Mouse (Mus musculus): ENCODE results near the gene Rasgrp2. TPM values are rescaled to one million over a fixed set of nuclear protein-coding genes. Genes with fewer than 3 reads are reported as not detected.

Gene Rasgrp2
- polyA plus RNA-seq, 1 experiment = 0.71 TPM

GRCm38 (mm10) chr19:6397582-6398249, 1.4 kb upstream of the Rasgrp2 start:
- no peak overlapping the region for H3K4me3 ChIP-seq (ENCODE audit: insufficient read depth, poor library complexity, severe bottlenecking)

GRCm38 (mm10) chr19:6398447-6399284, 474 bp upstream of the Rasgrp2 start:
- peaks cover 33% of the 10 kb centered on the region for H3K27me3 ChIP-seq (ENCODE audit: control insufficient read depth, insufficient read depth, insufficient read length)
- no peaks in the 10 kb centered on the region for H3K36me3 ChIP-seq (ENCODE audit: control insufficient read depth, insufficient read depth)
- H3K79me3 ChIP-seq (ENCODE audit: low read depth) = no peaks in the 10 kb centered on the region
- no peak overlapping the region for H3ac ChIP-seq (ENCODE audit: control insufficient read depth, insufficient read length, low read depth)
- TF ChIP-seq CEBPB (IDR thresholded peaks at IDR 0.05; ENCODE audit: low read depth) (no peak), MAX (IDR thresholded peaks at IDR 0.05) (no peak), MYOD1 (IDR thresholded peaks at IDR 0.05; ENCODE audit: control insufficient read depth, insufficient read length, low read depth) (no peak), MYOG (IDR thresholded peaks at IDR 0.05; ENCODE audit: control insufficient read depth, extremely low read depth, insufficient read length) (no peak), USF1 (IDR thresholded peaks at IDR 0.05; ENCODE audit: low read depth) (no peak), FOSL1 (IDR thresholded peaks at IDR 0.05; ENCODE audit: insufficient read depth, low read length, poor library complexity, severe bottlenecking) (no peak), CTCF (IDR thresholded peaks at IDR 0.05; ENCODE audit: control insufficient read depth, insufficient read depth, insufficient read length) (no peak)
- H3K79me2 ChIP-seq (ENCODE audit: control insufficient read depth, insufficient read depth) = no peaks in the 10 kb centered on the region
- no peak overlapping the region for H3K4me3 ChIP-seq (ENCODE audit: insufficient read depth, poor library complexity, severe bottlenecking)

More at GRCm38 (mm10) chr19:6397582-6398249, 1.4 kb upstream of the Rasgrp2 start:
- Histone ChIP-seq H3K79me3 (ENCODE audit: low read depth) (no peaks in the 10 kb centered on the region), H3K36me3 (ENCODE audit: control insufficient read depth, insufficient read depth) (no peaks in the 10 kb centered on the region), H3K27me3 (ENCODE audit: control insufficient read depth, insufficient read depth, insufficient read length) (peaks cover 31% of the 10 kb centered on the region), H3ac (ENCODE audit: control insufficient read depth, insufficient read length, low read depth) (no peak overlapping the region), H3K79me2 (ENCODE audit: control insufficient read depth, insufficient read depth) (no peaks in the 10 kb centered on the region)
- TF ChIP-seq MAX (IDR thresholded peaks at IDR 0.05) = no peak
- TF ChIP-seq CEBPB (IDR thresholded peaks at IDR 0.05; ENCODE audit: low read depth) = no peak
- TF ChIP-seq USF1 (IDR thresholded peaks at IDR 0.05; ENCODE audit: low read depth) = no peak
- no peak for TF ChIP-seq FOSL1 (IDR thresholded peaks at IDR 0.05; ENCODE audit: insufficient read depth, low read length, poor library complexity, severe bottlenecking)
- no peak for TF ChIP-seq MYOG (IDR thresholded peaks at IDR 0.05; ENCODE audit: control insufficient read depth, extremely low read depth, insufficient read length)
- no peak for TF ChIP-seq MYOD1 (IDR thresholded peaks at IDR 0.05; ENCODE audit: control insufficient read depth, insufficient read length, low read depth)
- TF ChIP-seq CTCF (IDR thresholded peaks at IDR 0.05; ENCODE audit: control insufficient read depth, insufficient read depth, insufficient read length) = no peak

- Histone ChIP-seq H3ac (ENCODE audit: control insufficient read depth, insufficient read length, low read depth) (peak overlapping the region; percentile 6), H3K4me3 (ENCODE audit: insufficient read depth, poor library complexity, severe bottlenecking) (no peak overlapping the region), H3K79me2 (ENCODE audit: control insufficient read depth, insufficient read depth) (no peaks in the 10 kb centered on the region), H3K36me3 (ENCODE audit: control insufficient read depth, insufficient read depth) (no peaks in the 10 kb centered on the region), H3K27me3 (ENCODE audit: control insufficient read depth, insufficient read depth, insufficient read length) (peaks cover 39% of the 10 kb centered on the region), H3K79me3 (ENCODE audit: low read depth) (no peaks in the 10 kb centered on the region)
- TF ChIP-seq MAX (IDR thresholded peaks at IDR 0.05) (no peak), USF1 (IDR thresholded peaks at IDR 0.05; ENCODE audit: low read depth) (no peak), MYOD1 (IDR thresholded peaks at IDR 0.05; ENCODE audit: control insufficient read depth, insufficient read length, low read depth) (no peak), CEBPB (IDR thresholded peaks at IDR 0.05; ENCODE audit: low read depth) (no peak), FOSL1 (IDR thresholded peaks at IDR 0.05; ENCODE audit: insufficient read depth, low read length, poor library complexity, severe bottlenecking) (no peak), MYOG (IDR thresholded peaks at IDR 0.05; ENCODE audit: control insufficient read depth, extremely low read depth, insufficient read length) (no peak), CTCF (IDR thresholded peaks at IDR 0.05; ENCODE audit: control insufficient read depth, insufficient read depth, insufficient read length) (no peak)
Observed at GRCm38 (mm10) chr19:6400096-6401086, 1.3 kb downstream of the Rasgrp2 start.

- TF ChIP-seq CTCF (IDR thresholded peaks at IDR 0.05; ENCODE audit: control insufficient read depth, insufficient read depth, insufficient read length) = peak; percentile 96
- TF ChIP-seq CEBPB (IDR thresholded peaks at IDR 0.05; ENCODE audit: low read depth) = no peak
- no peak overlapping the region for H3K4me3 ChIP-seq (ENCODE audit: insufficient read depth, poor library complexity, severe bottlenecking)
- no peaks in the 10 kb centered on the region for H3K79me2 ChIP-seq (ENCODE audit: control insufficient read depth, insufficient read depth)
- H3K36me3 ChIP-seq (ENCODE audit: control insufficient read depth, insufficient read depth) = no peaks in the 10 kb centered on the region
- H3ac ChIP-seq (ENCODE audit: control insufficient read depth, insufficient read length, low read depth) = no peak overlapping the region
- H3K79me3 ChIP-seq (ENCODE audit: low read depth) = no peaks in the 10 kb centered on the region
- H3K27me3 ChIP-seq (ENCODE audit: control insufficient read depth, insufficient read depth, insufficient read length) = peaks cover 40% of the 10 kb centered on the region
Observed at GRCm38 (mm10) chr19:6401131-6401815, 2.1 kb downstream of the Rasgrp2 start.

- no peak for TF ChIP-seq USF1 (IDR thresholded peaks at IDR 0.05; ENCODE audit: low read depth)
- TF ChIP-seq CEBPB (IDR thresholded peaks at IDR 0.05; ENCODE audit: low read depth) = no peak
- TF ChIP-seq MYOG (IDR thresholded peaks at IDR 0.05; ENCODE audit: control insufficient read depth, extremely low read depth, insufficient read length) = no peak
- no peak for TF ChIP-seq FOSL1 (IDR thresholded peaks at IDR 0.05; ENCODE audit: insufficient read depth, low read length, poor library complexity, severe bottlenecking)
- TF ChIP-seq MAX (IDR thresholded peaks at IDR 0.05) = no peak
- TF ChIP-seq CTCF (IDR thresholded peaks at IDR 0.05; ENCODE audit: control insufficient read depth, insufficient read depth, insufficient read length) = no peak
- TF ChIP-seq MYOD1 (IDR thresholded peaks at IDR 0.05; ENCODE audit: control insufficient read depth, insufficient read length, low read depth) = no peak
- no peak overlapping the region for H3K4me3 ChIP-seq (ENCODE audit: insufficient read depth, poor library complexity, severe bottlenecking)
- no peaks in the 10 kb centered on the region for H3K79me3 ChIP-seq (ENCODE audit: low read depth)
- H3ac ChIP-seq (ENCODE audit: control insufficient read depth, insufficient read length, low read depth) = no peak overlapping the region
- H3K79me2 ChIP-seq (ENCODE audit: control insufficient read depth, insufficient read depth) = no peaks in the 10 kb centered on the region
- H3K27me3 ChIP-seq (ENCODE audit: control insufficient read depth, insufficient read depth, insufficient read length) = peaks cover 46% of the 10 kb centered on the region
- no peaks in the 10 kb centered on the region for H3K36me3 ChIP-seq (ENCODE audit: control insufficient read depth, insufficient read depth)
Observed at GRCm38 (mm10) chr19:6401951-6402350, 2.8 kb downstream of the Rasgrp2 start.

All from C2C12 (cell line).